Comparison of ENCODE assay signal across 18 mouse cellular contexts in the genomic region with DNA sequence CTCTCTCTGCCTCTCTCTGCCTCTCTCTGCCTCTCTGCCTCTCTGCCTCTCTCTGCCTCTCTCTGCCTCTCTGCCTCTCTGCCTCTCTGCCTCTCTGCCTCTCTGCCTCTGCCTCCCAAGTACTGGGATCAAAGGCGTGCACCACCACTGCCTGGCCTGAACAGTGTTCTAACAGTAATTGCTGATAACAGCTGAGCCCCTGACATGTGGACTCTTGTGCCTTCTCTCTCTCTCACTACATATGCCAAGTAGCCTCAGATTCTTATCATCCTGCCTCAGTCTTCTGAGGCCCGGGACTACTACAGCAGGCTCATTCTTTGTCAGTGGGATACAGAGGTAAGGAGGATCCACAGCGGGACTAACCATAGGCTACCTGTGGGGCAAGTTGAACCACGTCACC. TPM values are rescaled to one million over a fixed set of nuclear protein-coding genes. Genes with fewer than 3 reads are reported as not detected.
A peak's percentile ranks its signal among the peaks of the same experiment; 100 is the strongest.
DNase-seq lines count a peak whose midpoint lies in the region; ATAC-seq and TF ChIP-seq lines count a peak whose summit lies in the region.
"Not testable (repeated sequence)": the region's sequence is repeated elsewhere in the genome, so short reads cannot be mapped to it uniquely, and the experiment has no call there.
"Had no signal": no experiment of that assay in that cellular context is flagged by ENCODE, and none has a peak within 500 bp of the region (broad histone marks: within the 10 kb centered on the region; RNA-seq: fewer than 3 reads in every experiment).

No protein-coding gene starts in this region.

- not testable (repeated sequence) for H3K4me2 ChIP-seq in intestine, embryonic 16.5 days (ENCODE audit: low read depth, low read length); liver, postnatal 0 days (ENCODE audit: low read depth, low read length)
- H3K4me2 ChIP-seq in liver, embryonic 11.5 days: peak overlapping the region; percentile 31; the same call in 1 of the 2 replicates
- H3K4me2 ChIP-seq in liver, embryonic 13.5 days: 0 out of 2 replicates have a peak overlapping the region, but pooled peaks have one; percentile 4
- H3K4me2 ChIP-seq in liver, embryonic 15.5 days: peak overlapping the region; percentile 15; the same call in 1 of the 2 replicates

- H3K4me3 ChIP-seq in MEL (ENCODE audit: control insufficient read depth in 1 of 2, insufficient read depth in 1 of 2, low read depth in 2 of 2, low read length in 2 of 2); intestine, embryonic 16.5 days (ENCODE audit: low read length); liver, embryonic 11.5 days (ENCODE audit: low read depth, low read length); liver, embryonic 13.5 days (replicated peaks); liver, embryonic 15.5 days (replicated peaks); liver, postnatal 0 days (ENCODE audit: low read depth, low read length): not testable (repeated sequence)

- not testable (repeated sequence) for H3K9ac ChIP-seq in MEL (ENCODE audit: control insufficient read depth, low read depth, low read length, poor library complexity, severe bottlenecking); intestine, embryonic 16.5 days (ENCODE audit: low read depth, low read length); liver, embryonic 15.5 days; liver, postnatal 0 days (replicated peaks)
- H3K9ac ChIP-seq in liver, embryonic 11.5 days (ENCODE audit: low read depth, low read length): 0 out of 2 replicates have a peak overlapping the region, but pooled peaks have one; percentile 30
- peak overlapping the region; percentile 14; the same call in 1 of the 2 replicates for H3K9ac ChIP-seq in liver, embryonic 13.5 days

- H3K9me3 ChIP-seq in MEL (replicated peaks; ENCODE audit: insufficient read depth, low read length); intestine, embryonic 16.5 days (ENCODE audit: control insufficient read depth, low read length); liver, embryonic 11.5 days (ENCODE audit: control insufficient read depth, low read length); liver, embryonic 13.5 days (replicated peaks); liver, embryonic 15.5 days (replicated peaks); liver, postnatal 0 days (ENCODE audit: low read length): not testable (repeated sequence)

- WGBS in intestine, embryonic 16.5 days: 64% methylated on average over 4 of the region's 4 CpGs
- WGBS in liver, embryonic 11.5 days: 45% methylated on average over 4 of the region's 4 CpGs
- 36% methylated on average over 4 of the region's 4 CpGs for WGBS in liver, embryonic 13.5 days (ENCODE audit: insufficient replicate concordance)
- WGBS in liver, embryonic 15.5 days (ENCODE audit: insufficient replicate concordance): 22% methylated on average over 4 of the region's 4 CpGs
- 41% methylated on average over 4 of the region's 4 CpGs for WGBS in liver, postnatal 0 days (ENCODE audit: insufficient replicate concordance)

- not testable (repeated sequence) for TF ChIP-seq RAD21 in MEL (IDR thresholded peaks at IDR 0.05; ENCODE audit: low read depth, low read length)

- TF ChIP-seq POLR2A in MEL (IDR thresholded peaks at IDR 0.05; ENCODE audit: control insufficient read depth in 1 of 2, insufficient read depth in 1 of 2, low read depth in 1 of 2, low read length in 2 of 2, poor library complexity in 1 of 2): not testable (repeated sequence)

- ATAC-seq in common myeloid progenitor, adult 5-6 weeks (replicated peaks; ENCODE audit: low read depth, poor library complexity, severe bottlenecking): 0 out of 2 replicates have a peak, but pooled peaks have one; percentile 23
- ATAC-seq in intestine, embryonic 16.5 days: peak; percentile 53; the same call in 1 of the 2 replicates
- ATAC-seq in liver, embryonic 11.5 days (replicated peaks; ENCODE audit: low FRiP score): peak; percentile 70
- ATAC-seq in liver, embryonic 13.5 days (ENCODE audit: low read depth): peak; percentile 62
- ATAC-seq in liver, embryonic 15.5 days (ENCODE audit: insufficient read depth): peak; percentile 29
- ATAC-seq in liver, postnatal 0 days: peak; percentile 28
- ATAC-seq in megakaryocyte-erythroid progenitor cell, adult 5-6 weeks (replicated peaks; ENCODE audit: low FRiP score, low TSS enrichment, poor library complexity, severe bottlenecking): peak; percentile 77

- TF ChIP-seq EP300 in MEL (IDR thresholded peaks at IDR 0.05; ENCODE audit: low read depth in 1 of 2, low read length in 2 of 2): 0 out of 4 replicates have a peak, but pooled peaks of 1 of the 2 experiments have one; percentile 25
- not testable (repeated sequence) for TF ChIP-seq EP300 in liver, postnatal 0 days (IDR thresholded peaks at IDR 0.05; ENCODE audit: low read depth)

- peaks cover 0 to 42% of the 10 kb centered on the region in 2 experiments; a peak in 2 of 4 replicates for H3K36me3 ChIP-seq in MEL (ENCODE audit: control insufficient read depth in 1 of 2, insufficient read depth in 2 of 2, low read length in 2 of 2)
- not testable (repeated sequence) for H3K36me3 ChIP-seq in intestine, embryonic 16.5 days (ENCODE audit: control insufficient read depth, insufficient read depth, low read length); liver, embryonic 11.5 days (ENCODE audit: control insufficient read depth, insufficient read depth, low read length); liver, embryonic 13.5 days; liver, embryonic 15.5 days (replicated peaks); liver, postnatal 0 days (replicated peaks; ENCODE audit: insufficient read depth, low read length)

- H3K27ac ChIP-seq in MEL (ENCODE audit: control insufficient read depth, low read depth, low read length): 0 out of 2 replicates have a peak overlapping the region, but pooled peaks have one; percentile 10
- H3K27ac ChIP-seq in intestine, embryonic 16.5 days (ENCODE audit: low read length); liver, postnatal 0 days (ENCODE audit: low read depth): not testable (repeated sequence)
- 0 out of 2 replicates have a peak overlapping the region, but pooled peaks have one; percentile 45 for H3K27ac ChIP-seq in liver, embryonic 11.5 days (ENCODE audit: low read depth, low read length)
- peak overlapping the region; percentile 75 for H3K27ac ChIP-seq in liver, embryonic 13.5 days
- peak overlapping the region; percentile 71 for H3K27ac ChIP-seq in liver, embryonic 15.5 days (replicated peaks)

- not testable (repeated sequence) for H3K79me2 ChIP-seq in MEL (ENCODE audit: control insufficient read depth, insufficient read depth, low read length, poor library complexity)

- peak; percentile 69 for DNase-seq in MEL (ENCODE audit: low read depth, low spot score)
- not testable (repeated sequence) for DNase-seq in liver, embryonic 11.5 days (ENCODE audit: low spot score); liver, postnatal 0 days
- peak; percentile 56 for DNase-seq in liver, embryonic 13.5 days

- not testable (repeated sequence) for H3K27me3 ChIP-seq in MEL (ENCODE audit: control insufficient read depth in 1 of 2, insufficient read depth in 2 of 2, low read length in 2 of 2); intestine, embryonic 16.5 days (replicated peaks; ENCODE audit: control insufficient read depth, insufficient read depth, low read length); liver, embryonic 11.5 days (replicated peaks; ENCODE audit: control insufficient read depth, insufficient read depth, low read length); liver, embryonic 13.5 days; liver, embryonic 15.5 days; liver, postnatal 0 days (ENCODE audit: insufficient read depth, low read length)

- peaks cover 29 to 53% of the 10 kb centered on the region in 2 experiments for H3K4me1 ChIP-seq in MEL (ENCODE audit: control insufficient read depth in 1 of 2, insufficient read depth in 2 of 2, low read length in 2 of 2)
- H3K4me1 ChIP-seq in intestine, embryonic 16.5 days (ENCODE audit: control insufficient read depth, insufficient read depth, low read length): not testable (repeated sequence)
- peaks cover 17% of the 10 kb centered on the region for H3K4me1 ChIP-seq in liver, embryonic 11.5 days (replicated peaks; ENCODE audit: control insufficient read depth, insufficient read depth, low read length)
- H3K4me1 ChIP-seq in liver, embryonic 13.5 days (replicated peaks): peaks cover 75% of the 10 kb centered on the region
- peaks cover 70% of the 10 kb centered on the region for H3K4me1 ChIP-seq in liver, embryonic 15.5 days (replicated peaks)
- H3K4me1 ChIP-seq in liver, postnatal 0 days (ENCODE audit: insufficient read depth): peaks cover 18% of the 10 kb centered on the region

- not testable (repeated sequence) for TF ChIP-seq CTCF in MEL (IDR thresholded peaks at IDR 0.05 in 2 of 3, conservative IDR thresholded peaks at IDR 0.05 in 1 of 3; ENCODE audit: control insufficient read depth in 1 of 3, insufficient read depth in 1 of 3, low read depth in 2 of 3, low read length in 3 of 3, poor library complexity in 1 of 3, severe bottlenecking in 1 of 3); liver, postnatal 0 days (IDR thresholded peaks at IDR 0.05; ENCODE audit: low read depth)

RNA-seq across cellular contexts. Expression of gene Aqp3, which starts 15.2 kb away (rescaled TPM):
- total RNA-seq in MEL (2012; rRNA removed): 0.10 and 0.12 TPM in 2 replicates
- under 1 TPM in 1 of 2 experiments, not detected in 1; 0.42 TPM for polyA plus RNA-seq in MEL (2012; ENCODE audit: insufficient read depth in 1 of 2, insufficient read length in 2 of 2, low read depth in 1 of 2, low replicate concordance in 2 of 2, missing spikeins in 1 of 2)
- total RNA-seq in common myeloid progenitor, adult 5-6 weeks (2017): not detected in 2 replicates
- polyA plus RNA-seq in intestine, embryonic 16.5 days (2015; fragmentation: Nextera tagmentation; extraction: Ambion mirVana): 4.4 and 4.5 TPM in 2 replicates
- polyA plus RNA-seq in liver, embryonic 11.5 days (2014; fragmentation: Nextera tagmentation; extraction: Ambion mirVana): 12.7 and 15.7 TPM in 2 replicates
- 13.8 and 14.7 TPM in 2 replicates for polyA plus RNA-seq in liver, embryonic 13.5 days (2015; fragmentation: Nextera tagmentation; extraction: Ambion mirVana)
- 12.3 and 12.8 TPM in 2 replicates for polyA plus RNA-seq in liver, embryonic 15.5 days (2015; fragmentation: Nextera tagmentation; extraction: Ambion mirVana)
- 7.3 and 10.7 TPM in 2 replicates for polyA plus RNA-seq in liver, postnatal 0 days (2015; fragmentation: Nextera tagmentation; extraction: Ambion mirVana)
- total RNA-seq in megakaryocyte-erythroid progenitor cell, adult 5-6 weeks (2014; fragmentation: Nextera tagmentation): 1.1 TPM in 1 of 2 replicates, not detected in the other
- 1.2 TPM in 1 of 2 replicates, not detected in the other for total RNA-seq in megakaryocyte-erythroid progenitor cell, adult 5-6 weeks (2017)
- total RNA-seq: adrenal gland, adult 18-20 months; adrenal gland, postnatal 14 days had no signal
- polyA plus RNA-seq: forebrain, embryonic 14.5 days had no signal

RNA-seq across cellular contexts. Expression of gene Aqp7, which starts 34.9 kb away (rescaled TPM):
- not detected in 2 replicates for total RNA-seq in MEL (2012; rRNA removed)
- polyA plus RNA-seq in MEL (2012; ENCODE audit: insufficient read depth in 1 of 2, insufficient read length in 2 of 2, low read depth in 1 of 2, low replicate concordance in 2 of 2, missing spikeins in 1 of 2): under 1 TPM in 1 of 2 experiments, not detected in 1; 0.06 TPM
- total RNA-seq in common myeloid progenitor, adult 5-6 weeks (2017): not detected in 2 replicates
- polyA plus RNA-seq in intestine, embryonic 16.5 days (2015; fragmentation: Nextera tagmentation; extraction: Ambion mirVana): 0.56 and 0.83 TPM in 2 replicates
- polyA plus RNA-seq in liver, embryonic 11.5 days (2014; fragmentation: Nextera tagmentation; extraction: Ambion mirVana): 0.86 and 1.2 TPM in 2 replicates
- 1.2 and 1.4 TPM in 2 replicates for polyA plus RNA-seq in liver, embryonic 13.5 days (2015; fragmentation: Nextera tagmentation; extraction: Ambion mirVana)
- 0.79 and 1.2 TPM in 2 replicates for polyA plus RNA-seq in liver, embryonic 15.5 days (2015; fragmentation: Nextera tagmentation; extraction: Ambion mirVana)
- polyA plus RNA-seq in liver, postnatal 0 days (2015; fragmentation: Nextera tagmentation; extraction: Ambion mirVana): 2.1 and 2.3 TPM in 2 replicates
- not detected in 2 replicates for total RNA-seq in megakaryocyte-erythroid progenitor cell, adult 5-6 weeks (2014; fragmentation: Nextera tagmentation)
- not detected in 2 replicates for total RNA-seq in megakaryocyte-erythroid progenitor cell, adult 5-6 weeks (2017)
- total RNA-seq: ES-E14 had no signal
- polyA plus RNA-seq: C2C12; cerebellum, adult 2 months; embryonic facial prominence, embryonic 11.5 days; erythroblast, embryonic 14.5 days; forebrain, embryonic 12.5 days; forebrain, embryonic 14.5 days; forebrain, embryonic 16.5 days had no signal

RNA-seq across cellular contexts. Expression of gene Nol6, which starts 41.5 kb away (rescaled TPM):
- 28.1 and 36.6 TPM in 2 replicates for total RNA-seq in MEL (2012; rRNA removed)
- polyA plus RNA-seq in MEL (2012; ENCODE audit: insufficient read depth in 1 of 2, insufficient read length in 2 of 2, low read depth in 1 of 2, low replicate concordance in 2 of 2, missing spikeins in 1 of 2): 10 to 100 TPM in 1 of 2 experiments, not detected in 1; 71.2 TPM
- total RNA-seq in common myeloid progenitor, adult 5-6 weeks (2017): 19.7 and 33.3 TPM in 2 replicates
- 20.0 and 21.8 TPM in 2 replicates for polyA plus RNA-seq in intestine, embryonic 16.5 days (2015; fragmentation: Nextera tagmentation; extraction: Ambion mirVana)
- 35.8 and 39.8 TPM in 2 replicates for polyA plus RNA-seq in liver, embryonic 11.5 days (2014; fragmentation: Nextera tagmentation; extraction: Ambion mirVana)
- polyA plus RNA-seq in liver, embryonic 13.5 days (2015; fragmentation: Nextera tagmentation; extraction: Ambion mirVana): 11.6 and 15.2 TPM in 2 replicates
- 9.2 and 9.7 TPM in 2 replicates for polyA plus RNA-seq in liver, embryonic 15.5 days (2015; fragmentation: Nextera tagmentation; extraction: Ambion mirVana)
- 4.3 and 4.7 TPM in 2 replicates for polyA plus RNA-seq in liver, postnatal 0 days (2015; fragmentation: Nextera tagmentation; extraction: Ambion mirVana)
- 44.6 and 49.1 TPM in 2 replicates for total RNA-seq in megakaryocyte-erythroid progenitor cell, adult 5-6 weeks (2014; fragmentation: Nextera tagmentation)
- total RNA-seq in megakaryocyte-erythroid progenitor cell, adult 5-6 weeks (2017): 24.8 and 26.9 TPM in 2 replicates

RNA-seq across cellular contexts. Expression of gene Ube2r2, which starts 52.7 kb away (rescaled TPM):
- 24.5 and 28.2 TPM in 2 replicates for total RNA-seq in MEL (2012; rRNA removed)
- 10 to 100 TPM; 70.1 to 94.1 TPM for polyA plus RNA-seq in MEL (2012; ENCODE audit: insufficient read depth in 1 of 2, insufficient read length in 2 of 2, low read depth in 1 of 2, low replicate concordance in 2 of 2, missing spikeins in 1 of 2)
- 34.3 and 36.5 TPM in 2 replicates for total RNA-seq in common myeloid progenitor, adult 5-6 weeks (2017)
- 53.5 and 65.4 TPM in 2 replicates for polyA plus RNA-seq in intestine, embryonic 16.5 days (2015; fragmentation: Nextera tagmentation; extraction: Ambion mirVana)
- 46.7 and 49.2 TPM in 2 replicates for polyA plus RNA-seq in liver, embryonic 11.5 days (2014; fragmentation: Nextera tagmentation; extraction: Ambion mirVana)
- polyA plus RNA-seq in liver, embryonic 13.5 days (2015; fragmentation: Nextera tagmentation; extraction: Ambion mirVana): 38.9 and 39.9 TPM in 2 replicates
- 45.4 and 47.8 TPM in 2 replicates for polyA plus RNA-seq in liver, embryonic 15.5 days (2015; fragmentation: Nextera tagmentation; extraction: Ambion mirVana)
- polyA plus RNA-seq in liver, postnatal 0 days (2015; fragmentation: Nextera tagmentation; extraction: Ambion mirVana): 39.4 and 43.9 TPM in 2 replicates
- total RNA-seq in megakaryocyte-erythroid progenitor cell, adult 5-6 weeks (2014; fragmentation: Nextera tagmentation): 86.7 and 101 TPM in 2 replicates
- total RNA-seq in megakaryocyte-erythroid progenitor cell, adult 5-6 weeks (2017): 36.5 and 46.2 TPM in 2 replicates

Comparison
In these comparisons a context has a peak if more than half of its experiments do, and no peak if none do; other contexts are left out.
1. ATAC-seq: peak in every context shown above with its lines; median percentile 77 in megakaryocyte-erythroid progenitor cell, adult 5-6 weeks; 70 in liver, embryonic 11.5 days; 62 in liver, embryonic 13.5 days; 53 in intestine, embryonic 16.5 days; 29 in liver, embryonic 15.5 days; 28 in liver, postnatal 0 days; 23 in common myeloid progenitor, adult 5-6 weeks.